Mouse (Mus musculus) liver, embryonic 13.5 days (tissue): Measurements from ENCODE around the gene Fcrlb. TPM values are rescaled to one million over a fixed set of nuclear protein-coding genes. Genes with fewer than 3 reads are reported as not detected.

Experiments
- ATAC-seq: fragments of 200-750 bp; cut with Nextera tagmentation; 2 replicates; pipeline ENCODE4 v1.8.0; 2017; ENCODE audit warnings: low read depth, mild to moderate bottlenecking, moderate number of reproducible peaks, moderate library complexity
- DNase-seq: peaks from one replicate; pipeline ENCODE4 v3.0.0; 2022
- H3K27ac ChIP-seq: fragments of 300-500 bp; sonication (generic); 2 replicates; pipeline ENCODE4 v1.5.1; 2015; ENCODE audit warnings: moderate library complexity, mild to moderate bottlenecking, inconsistent platforms
- H3K27me3 ChIP-seq: fragments of 300-500 bp; sonication (generic); 2 replicates; pipeline ENCODE4 v1.6.1; 2015; ENCODE audit warnings: mild to moderate bottlenecking, inconsistent platforms
- H3K36me3 ChIP-seq: fragments of 300-500 bp; sonication (generic); 2 replicates; pipeline ENCODE4 v1.6.1; 2015; ENCODE audit warnings: mild to moderate bottlenecking, inconsistent platforms
- H3K4me1 ChIP-seq: fragments of 300-500 bp; sonication (generic); replicated peaks from 2 replicates; pipeline ENCODE4 v1.6.1; 2015; ENCODE audit warnings: inconsistent platforms
- H3K4me2 ChIP-seq: fragments of 300-500 bp; sonication (generic); 2 replicates; pipeline ENCODE4 v1.6.1; 2015; ENCODE audit warnings: inconsistent platforms, mild to moderate bottlenecking, moderate library complexity
- H3K4me3 ChIP-seq: fragments of 300-500 bp; sonication (generic); replicated peaks from 2 replicates; pipeline ENCODE4 v1.5.1; 2015; ENCODE audit warnings: mild to moderate bottlenecking, inconsistent platforms
- H3K9ac ChIP-seq: fragments of 300-500 bp; sonication (generic); 2 replicates; pipeline ENCODE4 v1.6.1; 2015; ENCODE audit warnings: mild to moderate bottlenecking, inconsistent platforms
- H3K9me3 ChIP-seq: fragments of 300-500 bp; sonication (generic); replicated peaks from 2 replicates; pipeline ENCODE4 v1.6.1; 2016; ENCODE audit warnings: inconsistent platforms
- WGBS: fragments of 180-500 bp; shearing (Covaris S2); methylation state at CpG from one replicate; pipeline ENCODE4 v1.1.7; 2015; ENCODE audit not compliant: insufficient replicate concordance; 5-methylcytosine and 5-hydroxymethylcytosine counted together
- polyA plus RNA-seq: library from polyadenylated mRNA; unstranded; fragments of >200 nt; fragmentation: Nextera tagmentation; extraction: Ambion mirVana; gene quantifications from 2 replicates; pipeline ENCODE4 v1.2.1, GENCODE M21; 2015

The Fcrlb gene
- polyA plus RNA-seq, 1 experiment from 2014 or later: not detected

DNA sequence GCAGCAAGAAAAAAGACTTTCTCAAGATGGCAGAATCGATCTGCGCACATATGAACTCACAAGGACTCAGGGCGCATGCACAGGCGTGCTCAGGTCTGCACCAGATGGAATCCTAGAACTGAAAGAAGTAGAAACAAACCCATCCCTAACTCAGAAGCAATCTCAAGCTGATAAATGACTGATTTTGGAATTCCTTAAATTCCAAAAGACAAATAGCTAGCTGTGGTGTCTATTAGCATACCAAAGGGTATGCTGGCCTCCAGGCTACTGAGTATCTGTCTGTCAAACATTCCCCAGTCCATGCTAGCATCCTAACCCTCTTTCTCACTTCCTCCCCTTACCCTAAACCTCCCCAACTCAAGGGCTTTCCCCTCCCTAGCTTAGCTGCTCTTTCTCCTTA, 23.4 kb downstream of the Fcrlb start:
- WGBS: 80% methylated on average over 4 of the region's 4 CpGs
- DNase-seq (no peak), ATAC-seq (no peak)
- Histone ChIP-seq H3K27ac (no peak overlapping the region), H3K9me3 (no peaks in the 10 kb centered on the region), H3K36me3 (no peaks in the 10 kb centered on the region), H3K9ac (no peak overlapping the region), H3K27me3 (0 out of 2 replicates have a peak, but pooled peaks cover 2% of the 10 kb centered on the region), H3K4me3 (no peak overlapping the region), H3K4me2 (no peak overlapping the region), H3K4me1 (peaks cover 22% of the 10 kb centered on the region)

- H3K27me3 ChIP-seq: 0 out of 2 replicates have a peak, but pooled peaks cover 2% of the 10 kb centered on the region
- H3K36me3 ChIP-seq: peaks cover 8% of the 10 kb centered on the region; the same call in 1 of the 2 replicates
- DNase-seq (no peak), ATAC-seq (no peak; the same call in 1 of the 2 replicates)
- peak overlapping the region; percentile 49; the same call in 1 of the 2 replicates for H3K9ac ChIP-seq
- peak overlapping the region; percentile 47 for H3K4me2 ChIP-seq
- H3K4me1 ChIP-seq: peaks cover 40% of the 10 kb centered on the region
- 12% methylated on average over 6 of the region's 6 CpGs for WGBS
- H3K4me3 ChIP-seq: no peak overlapping the region; the same call in 1 of the 2 replicates
- no peaks in the 10 kb centered on the region for H3K9me3 ChIP-seq
- H3K27ac ChIP-seq: no peak overlapping the region; the same call in 1 of the 2 replicates
Observed at GRCm38 (mm10) chr1:170886044-170886458, 26.7 kb downstream of the Fcrlb start.

DNA sequence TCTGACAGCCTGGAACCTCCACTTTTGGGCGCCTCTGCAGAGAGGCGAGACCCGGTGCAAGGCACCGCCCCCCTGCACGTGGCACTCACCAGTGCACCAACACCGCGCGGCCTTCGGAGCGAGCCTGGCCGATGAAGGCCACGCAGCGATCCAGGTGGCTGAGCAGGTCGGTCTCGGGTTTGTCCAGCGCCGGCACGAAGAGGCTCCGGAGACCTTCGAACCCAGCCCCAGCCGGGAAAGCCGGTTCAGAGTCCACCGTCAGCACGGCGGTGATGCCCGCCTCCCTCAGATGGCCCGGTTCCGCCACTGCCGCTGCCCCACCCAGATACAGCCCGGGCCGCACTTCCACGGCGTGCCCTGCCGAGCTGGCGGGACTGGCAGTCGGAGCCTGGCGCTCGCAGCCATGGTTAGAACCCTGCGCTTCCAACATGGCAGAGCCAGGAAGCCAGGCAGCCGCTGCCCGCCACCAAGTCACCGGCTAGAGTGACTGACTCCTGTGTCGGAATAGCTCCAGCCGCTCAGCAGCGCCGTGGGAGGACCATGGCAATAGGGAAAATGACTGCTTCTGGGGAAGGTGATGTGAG, 27.7 kb downstream of the Fcrlb start, which contains the start of the genes Gm26620 and Dusp12:
Gene Gm26620 (plus strand): TSS at position 88 of the 584 bp plus-strand sequence.
Gene Dusp12 (minus strand): TSS at position 563 of the 584 bp plus-strand sequence.
- H3K27me3 ChIP-seq: 0 out of 2 replicates have a peak, but pooled peaks cover 2% of the 10 kb centered on the region
- DNase-seq (peak; percentile 73), ATAC-seq (peak; percentile 84)
- H3K9me3 ChIP-seq: no peaks in the 10 kb centered on the region
- H3K9ac ChIP-seq: peak within 1 kb of the TSS; percentile 81
- H3K27ac ChIP-seq: peak within 1 kb of the TSS; percentile 78
- H3K4me3 ChIP-seq: peak within 1 kb of the TSS; percentile 84
- under 1% methylated on average over 46 of the region's 46 CpGs for WGBS
- peak within 1 kb of the TSS; percentile 88 for H3K4me2 ChIP-seq
- H3K36me3 ChIP-seq: peaks cover 18% of the 10 kb centered on the region
- H3K4me1 ChIP-seq: peaks cover 40% of the 10 kb centered on the region

- peak overlapping the region; percentile 81 for H3K9ac ChIP-seq
- H3K27me3 ChIP-seq: 0 out of 2 replicates have a peak, but pooled peaks cover 2% of the 10 kb centered on the region
- no peaks in the 10 kb centered on the region for H3K9me3 ChIP-seq
- peak overlapping the region; percentile 84 for H3K4me3 ChIP-seq
- WGBS: 16% methylated on average over 8 of the region's 8 CpGs
- H3K36me3 ChIP-seq: peaks cover 21% of the 10 kb centered on the region
- peak overlapping the region; percentile 88 for H3K4me2 ChIP-seq
- peak overlapping the region; percentile 78 for H3K27ac ChIP-seq
- no peak for ATAC-seq
- H3K4me1 ChIP-seq: peaks cover 40% of the 10 kb centered on the region
- DNase-seq: no peak
Observed at GRCm38 (mm10) chr1:170884390-170884789, 28.4 kb downstream of the Fcrlb start.

- no peak for ATAC-seq
- Histone ChIP-seq H3K36me3 (peaks cover 31% of the 10 kb centered on the region), H3K27me3 (0 out of 2 replicates have a peak, but pooled peaks cover 2% of the 10 kb centered on the region), H3K9me3 (no peaks in the 10 kb centered on the region), H3K27ac (peak overlapping the region; percentile 26), H3K4me3 (peak overlapping the region; percentile 84; the same call in 1 of the 2 replicates), H3K4me2 (peak overlapping the region; percentile 88), H3K4me1 (peaks cover 40% of the 10 kb centered on the region), H3K9ac (no peak overlapping the region)
- WGBS: 60% methylated on average over 5 of the region's 5 CpGs
- no peak for DNase-seq
Observed at GRCm38 (mm10) chr1:170882915-170883485, 29.7 kb downstream of the Fcrlb start.

GRCm38 (mm10) chr1:170876906-170877305, 35.8 kb downstream of the Fcrlb start:
- DNase-seq (no peak), ATAC-seq (no peak)
- Histone ChIP-seq H3K4me3 (no peak overlapping the region), H3K27me3 (no peaks in the 10 kb centered on the region), H3K9me3 (no peaks in the 10 kb centered on the region), H3K27ac (no peak overlapping the region), H3K4me1 (peaks cover 3% of the 10 kb centered on the region; the same call in 1 of the 2 replicates), H3K36me3 (peaks cover 66% of the 10 kb centered on the region), H3K4me2 (no peak overlapping the region), H3K9ac (no peak overlapping the region)
- WGBS: 79% methylated on average over 5 of the region's 5 CpGs

DNA sequence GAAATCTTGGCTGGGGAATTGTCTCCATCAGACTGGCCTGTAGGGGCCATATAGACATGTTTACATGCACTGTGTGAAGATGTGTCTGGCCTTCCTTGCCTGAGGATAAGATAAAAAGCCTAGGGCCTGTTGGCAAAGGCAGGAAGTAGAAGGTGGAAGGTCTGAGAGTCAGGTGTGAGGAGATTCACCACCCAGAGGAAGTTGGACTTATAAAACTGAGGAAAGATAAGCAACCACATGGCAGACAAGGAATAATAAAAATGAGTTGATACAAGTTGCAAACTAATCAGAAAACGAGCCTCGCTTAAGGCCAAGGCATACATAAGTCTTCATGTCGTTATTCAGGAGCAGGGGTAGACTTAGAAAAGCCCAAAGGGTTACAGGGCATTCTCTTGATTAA, 37.1 kb downstream of the Fcrlb start:
- no peak overlapping the region for H3K9ac ChIP-seq
- H3K4me2 ChIP-seq: no peak overlapping the region
- H3K9me3 ChIP-seq: no peaks in the 10 kb centered on the region
- 62% methylated on average over 3 of the region's 3 CpGs for WGBS
- H3K27me3 ChIP-seq: no peaks in the 10 kb centered on the region
- H3K4me3 ChIP-seq: no peak overlapping the region
- no peak overlapping the region for H3K27ac ChIP-seq
- ATAC-seq (no peak), DNase-seq (no peak)
- peaks cover 3% of the 10 kb centered on the region; the same call in 1 of the 2 replicates for H3K4me1 ChIP-seq
- H3K36me3 ChIP-seq: peaks cover 58% of the 10 kb centered on the region

GRCm38 (mm10) chr1:170871961-170872360, 40.8 kb downstream of the Fcrlb start:
- Histone ChIP-seq H3K9ac (no peak overlapping the region), H3K27ac (no peak overlapping the region), H3K36me3 (peaks cover 31% of the 10 kb centered on the region), H3K4me2 (no peak overlapping the region), H3K4me3 (no peak overlapping the region), H3K4me1 (peaks cover 12% of the 10 kb centered on the region), H3K27me3 (no peaks in the 10 kb centered on the region), H3K9me3 (no peaks in the 10 kb centered on the region)
- ATAC-seq (no peak), DNase-seq (no peak)
- 91% methylated on average over 2 of the region's 2 CpGs for WGBS

GRCm38 (mm10) chr1:170871402-170871801, 41.3 kb downstream of the Fcrlb start:
- WGBS: 83% methylated on average over 6 of the region's 6 CpGs
- Histone ChIP-seq H3K36me3 (peaks cover 26% of the 10 kb centered on the region), H3K27ac (no peak overlapping the region), H3K4me3 (no peak overlapping the region), H3K4me2 (no peak overlapping the region), H3K9me3 (no peaks in the 10 kb centered on the region), H3K9ac (no peak overlapping the region), H3K4me1 (peaks cover 18% of the 10 kb centered on the region), H3K27me3 (no peaks in the 10 kb centered on the region)
- DNase-seq (no peak), ATAC-seq (no peak)

DNA sequence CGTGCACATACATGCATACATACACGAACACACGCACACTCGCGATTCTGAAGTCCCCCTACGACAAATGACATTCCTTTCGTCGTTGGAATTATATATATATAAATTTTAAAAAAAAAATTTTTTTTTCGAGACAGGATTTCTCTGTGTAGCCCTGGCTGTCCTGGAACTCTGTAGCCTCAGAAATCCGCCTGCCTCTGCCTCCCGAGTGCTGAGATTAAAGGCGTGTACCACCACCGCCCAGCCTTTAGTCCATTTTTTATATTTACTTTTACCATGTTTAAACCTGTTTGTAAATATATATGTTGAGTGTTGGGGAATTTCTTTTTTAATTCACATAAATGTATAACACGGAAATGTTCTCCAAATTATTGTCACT, 43.8 kb downstream of the Fcrlb start:
- Histone ChIP-seq H3K9me3 (no peaks in the 10 kb centered on the region), H3K9ac (peak overlapping the region; percentile 94), H3K36me3 (peaks cover 17% of the 10 kb centered on the region; the same call in 1 of the 2 replicates), H3K27ac (0 out of 2 replicates have a peak overlapping the region, but pooled peaks have one; percentile 91), H3K4me1 (peaks cover 35% of the 10 kb centered on the region), H3K27me3 (no peaks in the 10 kb centered on the region), H3K4me3 (peak overlapping the region; percentile 85), H3K4me2 (peak overlapping the region; percentile 83)
- ATAC-seq: no peak
- 11% methylated on average over 14 of the region's 14 CpGs for WGBS
- no peak for DNase-seq

- Histone ChIP-seq H3K36me3 (peaks cover 13% of the 10 kb centered on the region; the same call in 1 of the 2 replicates), H3K4me1 (peaks cover 41% of the 10 kb centered on the region), H3K27me3 (no peaks in the 10 kb centered on the region), H3K4me2 (peak overlapping the region; percentile 83), H3K9ac (peak overlapping the region; percentile 94), H3K27ac (peak overlapping the region; percentile 91), H3K9me3 (no peaks in the 10 kb centered on the region), H3K4me3 (peak overlapping the region; percentile 85)
- under 1% methylated on average over 33 of the region's 33 CpGs for WGBS
- peak; percentile 66 for ATAC-seq
- DNase-seq: peak; percentile 66
Observed at GRCm38 (mm10) chr1:170868107-170868904, 44.4 kb downstream of the Fcrlb start.
